In genomic region chr10:120726369-120726768, GRCm38 (mm10) we compare ENCODE assay signal across 16 mouse cellular contexts.
"Had no signal": no experiment of that assay in that cellular context is flagged by ENCODE, and none has a peak within 500 bp of the region (broad histone marks: within the 10 kb centered on the region; RNA-seq: fewer than 3 reads in every experiment).

No protein-coding gene starts in this region.

- DNase-seq: heart, postnatal 10 days; heart, postnatal 14 days; heart, postnatal 36 days; heart, postnatal 4 days; kidney, adult 11 months; kidney, adult 18-20 months; kidney, adult 2 months; kidney, adult 8-10 months; kidney, adult 9 months; kidney, postnatal 10 days; kidney, postnatal 14 days; kidney, postnatal 25 days; kidney, postnatal 36 days; kidney, postnatal 4 days; layer of hippocampus, adult 9-11 months; layer of hippocampus, postnatal 36 days had no signal
